Mouse (Mus musculus) erythroblast, adult 5-6 weeks (primary cell): ENCODE measurements around the gene Gm37596. TPM values are rescaled to one million over a fixed set of nuclear protein-coding genes. Genes with fewer than 3 reads are reported as not detected.
"Not testable (repeated sequence)": the region's sequence is repeated elsewhere in the genome, so short reads cannot be mapped to it uniquely, and the experiment has no call there.

Source experiments
- ATAC-seq: replicated peaks from 2 replicates; pipeline ENCODE4 v1.8.0; 2016; ENCODE audit warnings: moderate number of reproducible peaks, mild to moderate bottlenecking, moderate TSS enrichment, inconsistent platforms; ENCODE audit not compliant: poor library complexity, low FRiP score, severe bottlenecking
- total RNA-seq, 2 experiments: library from RNA; stranded (forward) in 1 of 2; stranded (reverse) in 1 of 2; fragments of 150-400 nt in 1 of 2; fragments of 200-764, 138-1000 nt in 1 of 2; gene quantifications; 2 replicates each; pipeline versions ENCODE4 v1.2.3 to v1.2.4; 2015 to 2017; ENCODE audit warnings: low replicate concordance in 2 of 2

Gene Gm37596
- total RNA-seq (2015; ENCODE audit: low replicate concordance) = not detected in 2 replicates
- total RNA-seq (2017; ENCODE audit: low replicate concordance) = not detected in 2 replicates

- not testable (repeated sequence) for ATAC-seq
Measured at GRCm38 (mm10) chr3:93692970-93693369, at the start of gene Gm37596. Gm37596 (minus strand) TSS chr3:93693070.

GRCm38 (mm10) chr3:93708969-93709637 is 16.2 kb upstream of the Gm37596 start:
- not testable (repeated sequence) for ATAC-seq

DNA sequence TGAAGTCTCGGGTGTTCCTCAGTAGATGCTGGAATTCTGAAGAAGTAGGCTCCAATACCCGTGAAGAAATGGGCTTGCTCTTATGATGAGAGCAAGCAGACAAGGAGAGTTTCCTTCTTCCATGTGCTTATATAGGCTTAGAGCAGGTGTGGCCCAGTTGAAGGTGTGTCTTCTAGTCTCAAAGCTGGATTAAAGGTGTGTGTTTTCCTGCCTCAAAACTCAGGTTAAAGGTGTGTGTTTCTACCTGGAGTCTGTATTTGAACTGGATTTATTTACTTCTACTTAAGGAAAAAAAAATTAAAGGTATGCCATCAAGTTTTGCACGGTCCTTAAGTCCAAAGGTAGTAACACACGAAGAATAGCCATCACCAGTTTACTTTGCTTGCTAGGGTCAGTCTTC is 16.7 kb downstream of the Gm37596 start, which contains the start of gene Tdpoz1:
Gene Tdpoz1, minus strand, starts transcription at position 101 of the 400 bp plus-strand sequence.
- ATAC-seq = not testable (repeated sequence)

DNA sequence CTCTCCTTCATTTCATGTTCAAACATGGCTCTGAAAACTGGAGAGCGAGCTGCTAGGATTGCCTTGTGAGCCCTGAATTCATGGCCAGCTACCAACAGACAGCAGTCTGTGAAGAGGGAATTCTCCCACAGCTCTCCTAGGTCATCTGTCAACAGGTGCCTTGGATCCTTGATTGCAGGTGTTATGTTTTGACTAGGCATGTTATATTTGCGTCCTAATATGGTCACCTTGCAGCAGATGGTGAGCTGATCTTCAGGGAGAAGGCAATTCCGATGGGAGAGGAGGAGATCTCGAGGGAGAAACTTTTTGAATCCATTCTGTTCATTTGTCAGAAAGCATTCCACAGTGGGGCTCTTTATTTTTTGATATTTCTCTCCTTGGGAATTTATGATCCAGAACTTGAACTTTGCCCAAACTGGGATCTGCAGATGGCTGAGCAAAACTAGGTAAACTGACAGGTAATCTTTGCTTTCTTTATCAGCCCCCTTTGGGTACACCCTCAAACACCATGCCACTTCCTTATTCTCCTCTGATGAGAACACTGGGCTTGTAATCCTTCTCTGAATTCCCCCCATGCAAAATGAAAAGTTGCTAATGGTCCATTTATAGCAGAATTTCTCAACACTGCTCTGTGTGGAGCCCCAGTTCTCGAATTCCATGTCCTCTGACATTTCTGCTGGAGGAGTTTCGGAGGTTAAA is 21.9 kb downstream of the Gm37596 start:
- not testable (repeated sequence) for ATAC-seq

- no peak for ATAC-seq
Measured at GRCm38 (mm10) chr3:93654260-93654659, 38.6 kb downstream of the Gm37596 start.

DNA sequence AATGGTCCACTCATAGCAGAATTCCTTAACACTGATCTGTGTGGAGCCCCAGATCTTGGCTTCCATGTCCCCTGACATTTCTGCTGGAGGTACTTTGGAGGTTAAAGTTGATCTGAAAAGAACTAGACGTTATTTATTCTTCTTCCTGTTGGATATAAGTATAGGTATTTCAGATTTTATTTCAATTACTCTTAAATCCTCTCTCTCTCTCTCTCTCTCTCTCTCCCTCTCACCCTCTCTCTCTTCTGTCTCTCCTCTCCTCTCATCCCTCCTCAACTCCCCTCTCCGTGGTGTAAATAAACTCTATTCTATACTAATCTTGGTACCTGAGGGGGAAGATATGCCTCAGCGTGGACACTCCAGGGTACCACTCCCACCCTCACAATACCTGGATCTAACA is 40.3 kb downstream of the Gm37596 start, which contains the start of gene Tdpoz2:
Gene Tdpoz2, minus strand, starts transcription at position 101 of the 400 bp plus-strand sequence.
- no peak for ATAC-seq

Other genes starting within 250 kb of the Gm37596 start
- not detected in 2 replicates for gene Tchhl1, start 224.3 kb downstream of the Gm37596 start, total RNA-seq (2015; ENCODE audit: low replicate concordance)
- not detected in 2 replicates for gene Tchhl1, start 224.3 kb downstream of the Gm37596 start, total RNA-seq (2017; ENCODE audit: low replicate concordance)
- 797 and 864 TPM in 2 replicates for gene S100a11, start 172.6 kb downstream of the Gm37596 start, total RNA-seq (2015; ENCODE audit: low replicate concordance)
- gene S100a11, start 172.6 kb downstream of the Gm37596 start, total RNA-seq (2017; ENCODE audit: low replicate concordance) = 50.3 and 92.3 TPM in 2 replicates
- 69.6 and 73.6 TPM in 2 replicates for gene S100a10, start 138.0 kb downstream of the Gm37596 start, total RNA-seq (2015; ENCODE audit: low replicate concordance)
- 56.1 and 64.1 TPM in 2 replicates for gene S100a10, start 138.0 kb downstream of the Gm37596 start, total RNA-seq (2017; ENCODE audit: low replicate concordance)
- not detected in 2 replicates for gene Tdpoz2, start 40.4 kb downstream of the Gm37596 start, total RNA-seq (2015; ENCODE audit: low replicate concordance)
- gene Tdpoz2, start 40.4 kb downstream of the Gm37596 start, total RNA-seq (2017; ENCODE audit: low replicate concordance) = not detected in 2 replicates
- not detected in 2 replicates for gene Tdpoz1, start 16.8 kb downstream of the Gm37596 start, total RNA-seq (2015; ENCODE audit: low replicate concordance)
- gene Tdpoz1, start 16.8 kb downstream of the Gm37596 start, total RNA-seq (2017; ENCODE audit: low replicate concordance) = not detected in 2 replicates
- not detected in 2 replicates for gene Gm5773, start 79.9 kb upstream of the Gm37596 start, total RNA-seq (2015; ENCODE audit: low replicate concordance)
- not detected in 2 replicates for gene Gm5773, start 79.9 kb upstream of the Gm37596 start, total RNA-seq (2017; ENCODE audit: low replicate concordance)
- gene Tdpoz4, start 103.3 kb upstream of the Gm37596 start, total RNA-seq (2015; ENCODE audit: low replicate concordance) = not detected in 2 replicates
- not detected in 2 replicates for gene Tdpoz4, start 103.3 kb upstream of the Gm37596 start, total RNA-seq (2017; ENCODE audit: low replicate concordance)
- gene Tdpoz3, start 132.9 kb upstream of the Gm37596 start, total RNA-seq (2015; ENCODE audit: low replicate concordance) = not detected in 2 replicates
- gene Tdpoz3, start 132.9 kb upstream of the Gm37596 start, total RNA-seq (2017; ENCODE audit: low replicate concordance) = not detected in 2 replicates